Mouse (Mus musculus) C2C12 (cell line): Measurements from ENCODE around the gene Rhobtb1. TPM values are rescaled to one million over a fixed set of nuclear protein-coding genes. Genes with fewer than 3 reads are reported as not detected.

Source experiments
- H3K27me3 ChIP-seq: one replicate; pipeline ENCODE4 v1.6.1; 2011; ENCODE audit not compliant: control insufficient read depth, insufficient read depth, insufficient read length
- H3K36me3 ChIP-seq: one replicate; pipeline ENCODE4 v1.6.1; 2011; ENCODE audit not compliant: control insufficient read depth, insufficient read depth
- H3K4me3 ChIP-seq: one replicate; pipeline ENCODE4 v1.5.1; 2011; ENCODE audit warnings: mild to moderate bottlenecking, control low read depth; ENCODE audit not compliant: poor library complexity, insufficient read depth, severe bottlenecking
- H3K79me2 ChIP-seq: one replicate; pipeline ENCODE4 v1.6.1; 2011; ENCODE audit not compliant: control insufficient read depth, insufficient read depth
- H3K79me3 ChIP-seq: one replicate; pipeline ENCODE4 v1.6.1; 2011; ENCODE audit warnings: low read depth, control low read depth
- H3ac ChIP-seq: one replicate; pipeline ENCODE3; 2011; ENCODE audit warnings: low read depth; ENCODE audit not compliant: control insufficient read depth, insufficient read length
- CEBPB ChIP-seq: IDR thresholded peaks from one replicate; pipeline ENCODE4 v1.6.1; 2011; ENCODE audit warnings: low read depth, mild to moderate bottlenecking, control low read depth, moderate library complexity
- CTCF ChIP-seq: IDR thresholded peaks from one replicate; pipeline ENCODE4 v1.5.1; 2011; ENCODE audit not compliant: control insufficient read depth, insufficient read depth, insufficient read length
- FOSL1 ChIP-seq: IDR thresholded peaks from one replicate; pipeline ENCODE4 v1.8.0; 2011; ENCODE audit warnings: mild to moderate bottlenecking, low read length; ENCODE audit not compliant: poor library complexity, insufficient read depth, severe bottlenecking
- MAX ChIP-seq: IDR thresholded peaks from one replicate; pipeline ENCODE4 v1.6.1; 2011; ENCODE audit warnings: mild to moderate bottlenecking, control low read depth
- MYOD1 ChIP-seq: IDR thresholded peaks from one replicate; pipeline ENCODE4 v1.6.1; 2011; ENCODE audit warnings: low read depth; ENCODE audit not compliant: control insufficient read depth, insufficient read length
- MYOG ChIP-seq: IDR thresholded peaks from one replicate; pipeline ENCODE4 v1.6.1; 2011; ENCODE audit not compliant: control insufficient read depth, insufficient read length; ENCODE audit errors: extremely low read depth
- USF1 ChIP-seq: IDR thresholded peaks from one replicate; pipeline ENCODE4 v1.6.1; 2011; ENCODE audit warnings: low read depth, mild to moderate bottlenecking, control low read depth, moderate library complexity
- polyA plus RNA-seq: library from polyadenylated mRNA; unstranded; fragments of >200 nt; fragmentation: generic; extraction: Trizol; gene quantifications from one replicate; pipeline ENCODE4 v1.2.1, GENCODE M21; 2012; ENCODE audit warnings: missing spikeins

The Rhobtb1 gene
- polyA plus RNA-seq, 1 experiment = 3.8 TPM

GRCm38 (mm10) chr10:69163216-69163615 lies 12.0 kb downstream of the Rhobtb1 start:
- no peaks in the 10 kb centered on the region for H3K36me3 ChIP-seq
- H3K4me3 ChIP-seq = no peak overlapping the region
- no peak for TF ChIP-seq MAX
- TF ChIP-seq USF1 = no peak
- no peak for TF ChIP-seq CEBPB
- TF ChIP-seq CTCF = no peak
- TF ChIP-seq FOSL1 = no peak
- no peak for TF ChIP-seq MYOD1
- TF ChIP-seq MYOG = no peak
- no peaks in the 10 kb centered on the region for H3K79me2 ChIP-seq
- no peaks in the 10 kb centered on the region for H3K27me3 ChIP-seq
- no peaks in the 10 kb centered on the region for H3K79me3 ChIP-seq
- no peak overlapping the region for H3ac ChIP-seq

GRCm38 (mm10) chr10:69165125-69165524 lies 13.9 kb downstream of the Rhobtb1 start:
- Histone ChIP-seq H3K4me3 (no peak overlapping the region), H3K36me3 (no peaks in the 10 kb centered on the region), H3K79me2 (no peaks in the 10 kb centered on the region), H3ac (no peak overlapping the region), H3K27me3 (no peaks in the 10 kb centered on the region), H3K79me3 (no peaks in the 10 kb centered on the region)
- TF ChIP-seq FOSL1 (no peak), USF1 (no peak), MYOG (no peak), MYOD1 (no peak), CTCF (no peak), MAX (no peak), CEBPB (no peak)

DNA sequence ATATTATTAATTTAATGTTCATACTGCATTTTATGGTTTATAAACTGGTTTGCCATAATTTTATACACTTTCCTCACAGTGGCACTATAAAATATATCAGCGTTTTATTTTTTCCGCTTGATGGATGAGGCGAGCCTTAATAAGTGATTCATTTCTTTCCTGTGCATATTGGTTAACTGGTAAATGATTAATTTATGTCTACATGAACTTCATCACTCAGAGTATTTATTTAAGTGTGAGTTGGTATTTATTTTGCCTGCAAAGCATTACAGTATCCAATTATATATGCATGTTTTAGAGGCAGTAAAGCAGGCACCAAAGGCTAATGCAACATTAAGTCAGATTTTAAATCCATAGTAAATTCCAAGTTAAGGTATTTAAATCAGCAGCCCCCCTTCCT lies 14.6 kb downstream of the Rhobtb1 start:
- H3K27me3 ChIP-seq = no peaks in the 10 kb centered on the region
- no peaks in the 10 kb centered on the region for H3K36me3 ChIP-seq
- H3K79me2 ChIP-seq = no peaks in the 10 kb centered on the region
- no peak overlapping the region for H3K4me3 ChIP-seq
- no peaks in the 10 kb centered on the region for H3K79me3 ChIP-seq
- no peak for TF ChIP-seq MYOG
- H3ac ChIP-seq = no peak overlapping the region

- Histone ChIP-seq H3ac (no peak overlapping the region), H3K4me3 (no peak overlapping the region), H3K79me2 (no peaks in the 10 kb centered on the region), H3K79me3 (no peaks in the 10 kb centered on the region), H3K36me3 (no peaks in the 10 kb centered on the region), H3K27me3 (no peaks in the 10 kb centered on the region)
- no peak for TF ChIP-seq USF1
- no peak for TF ChIP-seq CTCF
- TF ChIP-seq FOSL1 = no peak
- no peak for TF ChIP-seq MAX
- TF ChIP-seq MYOD1 = no peak
- TF ChIP-seq CEBPB = no peak
- TF ChIP-seq MYOG = no peak
Observed at GRCm38 (mm10) chr10:69166514-69166913, 15.3 kb downstream of the Rhobtb1 start.

- Histone ChIP-seq H3K36me3 (no peaks in the 10 kb centered on the region), H3K4me3 (no peak overlapping the region), H3K27me3 (no peaks in the 10 kb centered on the region), H3ac (no peak overlapping the region), H3K79me3 (no peaks in the 10 kb centered on the region), H3K79me2 (no peaks in the 10 kb centered on the region)
- TF ChIP-seq FOSL1 (no peak), MAX (no peak)
Observed at GRCm38 (mm10) chr10:69172412-69172811, 21.2 kb downstream of the Rhobtb1 start.

GRCm38 (mm10) chr10:69176116-69176515 lies 24.9 kb downstream of the Rhobtb1 start:
- Histone ChIP-seq H3K79me2 (no peaks in the 10 kb centered on the region), H3K27me3 (no peaks in the 10 kb centered on the region), H3K4me3 (no peak overlapping the region), H3ac (no peak overlapping the region), H3K36me3 (no peaks in the 10 kb centered on the region), H3K79me3 (no peaks in the 10 kb centered on the region)
- TF ChIP-seq CEBPB (no peak), MYOD1 (no peak), MAX (no peak), USF1 (no peak), FOSL1 (no peak)

DNA sequence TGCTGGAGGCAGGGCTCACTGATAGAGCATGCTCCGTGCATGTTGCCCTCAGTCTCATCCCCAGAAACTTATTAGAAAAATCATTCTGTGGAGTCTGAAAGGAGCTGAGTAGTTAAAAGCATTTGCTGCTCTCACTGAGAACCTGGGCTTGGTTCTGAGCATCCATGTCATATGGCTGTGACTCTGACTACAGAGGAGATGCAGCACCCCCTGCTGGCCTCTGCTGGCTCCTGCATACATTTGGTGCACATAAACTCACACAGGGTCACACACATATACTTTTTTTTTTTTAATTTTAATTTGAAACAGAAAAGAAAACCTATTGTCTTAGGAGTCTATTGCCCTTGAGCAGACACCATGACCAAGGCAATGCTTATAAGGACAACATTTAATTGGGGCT lies 28.1 kb downstream of the Rhobtb1 start:
- Histone ChIP-seq H3K4me3 (no peak overlapping the region), H3ac (no peak overlapping the region), H3K36me3 (no peaks in the 10 kb centered on the region), H3K79me2 (no peaks in the 10 kb centered on the region), H3K27me3 (no peaks in the 10 kb centered on the region), H3K79me3 (no peaks in the 10 kb centered on the region)
- TF ChIP-seq CTCF = no peak
- no peak for TF ChIP-seq CEBPB
